In the genomic region with DNA sequence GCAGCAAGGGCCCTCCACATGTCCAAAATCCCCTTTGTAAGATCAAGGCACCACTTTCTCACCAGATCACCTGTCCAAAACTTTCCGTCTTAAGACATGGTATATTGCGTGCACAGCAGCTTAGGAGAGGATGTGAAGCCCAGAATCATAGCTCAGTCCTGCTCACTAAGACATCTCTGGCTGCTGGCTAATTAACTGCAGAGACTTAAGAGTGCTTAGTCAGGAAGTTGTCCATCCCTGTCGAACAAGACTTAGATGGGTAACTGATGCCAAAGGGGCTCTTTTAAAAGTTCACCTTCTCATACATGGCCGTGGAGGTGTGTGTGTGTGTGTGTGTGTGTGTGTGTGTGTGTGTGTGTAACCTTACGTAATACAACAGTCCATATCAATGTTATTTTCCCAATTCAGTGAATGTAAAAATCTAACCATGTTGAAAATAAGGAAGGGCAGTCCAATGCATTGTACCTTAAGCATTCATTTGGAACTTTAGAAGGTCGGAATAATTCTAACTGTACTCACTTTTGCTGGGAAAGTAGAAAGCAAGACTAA, we compare ENCODE assay signal across 11 mouse cellular contexts.
DNase-seq lines count a peak whose midpoint lies in the region; ATAC-seq and TF ChIP-seq lines count a peak whose summit lies in the region.
"Had no signal": no experiment of that assay in that cellular context is flagged by ENCODE, and none has a peak within 500 bp of the region (broad histone marks: within the 10 kb centered on the region; RNA-seq: fewer than 3 reads in every experiment).

No protein-coding gene starts in this region.

- TF ChIP-seq POLR2A in lung, adult 2 months (IDR thresholded peaks at IDR 0.05; ENCODE audit: borderline replicate concordance, extremely low read depth, low read depth, low read length) = no peak

- no peaks in the 10 kb centered on the region for H3K9me3 ChIP-seq in forebrain, embryonic 13.5 days (replicated peaks)
- H3K9me3 ChIP-seq in forebrain, embryonic 11.5 days (ENCODE audit: control insufficient read depth, low read length) = no peaks in the 10 kb centered on the region
- H3K9me3 ChIP-seq in midbrain, embryonic 12.5 days = no peaks in the 10 kb centered on the region
- H3K9me3 ChIP-seq: kidney, embryonic 15.5 days had no signal

- peak overlapping the region; percentile 93 for H3K4me2 ChIP-seq in forebrain, embryonic 13.5 days
- H3K4me2 ChIP-seq in forebrain, embryonic 11.5 days (ENCODE audit: low read depth, low read length, severe bottlenecking) = no peak overlapping the region
- peak overlapping the region; percentile 93 for H3K4me2 ChIP-seq in midbrain, embryonic 12.5 days (replicated peaks)

- TF ChIP-seq CTCF in lung, adult 2 months (IDR thresholded peaks at IDR 0.05; ENCODE audit: insufficient read depth, low read length) = no peak

- H3K36me3 ChIP-seq in forebrain, embryonic 13.5 days (ENCODE audit: poor library complexity, severe bottlenecking) = no peaks in the 10 kb centered on the region
- H3K36me3 ChIP-seq in forebrain, embryonic 11.5 days (ENCODE audit: control insufficient read depth, insufficient read depth, low read length) = no peaks in the 10 kb centered on the region
- H3K36me3 ChIP-seq in midbrain, embryonic 12.5 days = no peaks in the 10 kb centered on the region
- H3K36me3 ChIP-seq: kidney, embryonic 15.5 days had no signal

- H3K4me1 ChIP-seq in forebrain, embryonic 13.5 days = peaks cover 16% of the 10 kb centered on the region
- H3K4me1 ChIP-seq in forebrain, embryonic 11.5 days (replicated peaks; ENCODE audit: control insufficient read depth, insufficient read depth, low read length) = no peaks in the 10 kb centered on the region
- H3K4me1 ChIP-seq in lung, adult 2 months (ENCODE audit: control insufficient read depth, insufficient read depth, low read length) = peaks cover 3% of the 10 kb centered on the region
- H3K4me1 ChIP-seq in midbrain, embryonic 12.5 days = peaks cover 8% of the 10 kb centered on the region

- 73% methylated on average over 6 of the region's 6 CpGs for WGBS in forebrain, embryonic 13.5 days
- WGBS in forebrain, embryonic 11.5 days = 70% methylated on average over 6 of the region's 6 CpGs
- 70% methylated on average over 6 of the region's 6 CpGs for WGBS in lung, adult 2 months
- 78% methylated on average over 6 of the region's 6 CpGs for WGBS in midbrain, embryonic 12.5 days

- no peak for DNase-seq in forebrain, embryonic 11.5 days (ENCODE audit: low spot score)
- no peak for DNase-seq in lung, adult 2 months
- DNase-seq in lung, postnatal 10 days = no peak
- no peak for DNase-seq in thymus, postnatal 4 days
- no peak for DNase-seq in adrenal gland, adult 8-10 months
- DNase-seq in ovary, adult 18-20 months (ENCODE audit: low spot score) = no peak
- DNase-seq: B cell, adult 2 months had no signal

- no peak for ATAC-seq in forebrain, embryonic 13.5 days
- ATAC-seq in forebrain, embryonic 11.5 days (replicated peaks; ENCODE audit: low FRiP score) = no peak
- no peak for ATAC-seq in midbrain, embryonic 12.5 days (ENCODE audit: low FRiP score, low read depth)

- peak overlapping the region; percentile 71 for H3K4me3 ChIP-seq in forebrain, embryonic 13.5 days
- no peak overlapping the region for H3K4me3 ChIP-seq in forebrain, embryonic 11.5 days (ENCODE audit: low read depth, low read length)
- peak overlapping the region; percentile 46 for H3K4me3 ChIP-seq in lung, adult 2 months (replicated peaks; ENCODE audit: extremely low read depth, low read depth, low read length)
- H3K4me3 ChIP-seq in midbrain, embryonic 12.5 days = no peak overlapping the region; the same call in 1 of the 2 replicates

- H3K9ac ChIP-seq in forebrain, embryonic 13.5 days = peak overlapping the region; percentile 76
- no peak overlapping the region for H3K9ac ChIP-seq in forebrain, embryonic 11.5 days (ENCODE audit: low read length)
- H3K9ac ChIP-seq in midbrain, embryonic 12.5 days (replicated peaks) = no peak overlapping the region
- H3K9ac ChIP-seq: kidney, embryonic 15.5 days; liver, embryonic 14.5 days had no signal

- H3K27ac ChIP-seq in forebrain, embryonic 13.5 days = no peak overlapping the region
- no peak overlapping the region for H3K27ac ChIP-seq in forebrain, embryonic 11.5 days (ENCODE audit: low read depth, low read length)
- H3K27ac ChIP-seq in midbrain, embryonic 12.5 days (replicated peaks) = no peak overlapping the region
- H3K27ac ChIP-seq: kidney, embryonic 15.5 days; liver, embryonic 14.5 days had no signal

- peaks cover 21% of the 10 kb centered on the region; the same call in 1 of the 2 replicates for H3K27me3 ChIP-seq in forebrain, embryonic 13.5 days
- H3K27me3 ChIP-seq in forebrain, embryonic 11.5 days (ENCODE audit: control insufficient read depth, insufficient read depth, low read length) = peaks cover 3% of the 10 kb centered on the region; the same call in 1 of the 2 replicates
- H3K27me3 ChIP-seq in midbrain, embryonic 12.5 days = peaks cover 22% of the 10 kb centered on the region

Comparison
In these comparisons a context has a peak if more than half of its experiments do, and no peak if none do; other contexts are left out.
1. H3K4me3 ChIP-seq: peak in forebrain, embryonic 13.5 days (single experiment) and lung, adult 2 months (single experiment); none in forebrain, embryonic 11.5 days (single experiment) and midbrain, embryonic 12.5 days (single experiment).